Mouse (Mus musculus) myocyte (in vitro differentiated cells): ENCODE measurements at regions not wholly inside any gene's neighbourhood (a gene's known extent, or its start where the extent isn't known, plus 50 kb on each side); places are given as distances from the start of the nearest gene placed in this dataset.
"Not testable (repeated sequence)": the region's sequence is repeated elsewhere in the genome, so short reads cannot be mapped to it uniquely, and the experiment has no call there.

Source experiments
- H3K27me3 ChIP-seq: one replicate; pipeline ENCODE4 v1.6.1; 2011; ENCODE audit not compliant: control insufficient read depth, insufficient read depth, insufficient read length
- H3K36me3 ChIP-seq: one replicate; pipeline ENCODE4 v1.6.1; 2011; ENCODE audit not compliant: control insufficient read depth, insufficient read depth
- H3K4me2 ChIP-seq: one replicate; pipeline ENCODE4 v1.6.1; 2011; ENCODE audit warnings: low read depth, control low read depth
- H3K4me3 ChIP-seq: one replicate; pipeline ENCODE4 v1.5.1; 2011; ENCODE audit warnings: mild to moderate bottlenecking, control low read depth, moderate library complexity
- H3K79me2 ChIP-seq: one replicate; pipeline ENCODE4 v1.6.1; 2011; ENCODE audit not compliant: control insufficient read depth, insufficient read depth
- H3ac ChIP-seq: one replicate; pipeline ENCODE4 v1.6.1; 2011; ENCODE audit not compliant: control insufficient read depth, insufficient read length
- CEBPB ChIP-seq: IDR thresholded peaks from 2 replicates; pipeline ENCODE4 v1.6.1; 2011; ENCODE audit warnings: mild to moderate bottlenecking, moderate library complexity; ENCODE audit not compliant: poor library complexity, insufficient read depth, severe bottlenecking
- E2F4 ChIP-seq: IDR thresholded peaks from one replicate; pipeline ENCODE4 v1.6.1; 2011; ENCODE audit warnings: mild to moderate bottlenecking, control low read depth, moderate library complexity; ENCODE audit not compliant: insufficient read depth
- MAX ChIP-seq: IDR thresholded peaks from one replicate; pipeline ENCODE4 v1.6.1; 2011; ENCODE audit warnings: low read depth, mild to moderate bottlenecking, control low read depth
- MYOD1 ChIP-seq, 3 experiments: IDR thresholded peaks; one replicate each; pipeline ENCODE4 v1.6.1; 2011; ENCODE audit warnings: control low read depth in 2 of 3, low read depth in 2 of 3, mild to moderate bottlenecking in 2 of 3, moderate library complexity in 1 of 3; ENCODE audit not compliant: insufficient read length in 2 of 3, control insufficient read depth in 1 of 3
- MYOG ChIP-seq, 3 experiments: IDR thresholded peaks; one replicate each; pipeline ENCODE4 v1.6.1; 2011; ENCODE audit warnings: control low read depth in 2 of 3, low read depth in 2 of 3, mild to moderate bottlenecking in 2 of 3; ENCODE audit not compliant: insufficient read length in 2 of 3, control insufficient read depth in 1 of 3, insufficient read depth in 1 of 3
- POLR2A ChIP-seq: IDR thresholded peaks from one replicate; pipeline ENCODE4 v1.6.1; 2011; ENCODE audit warnings: low read depth, mild to moderate bottlenecking, control low read depth, moderate library complexity; ENCODE audit not compliant: insufficient read length
- POLR2AphosphoS2 ChIP-seq: IDR thresholded peaks from one replicate; pipeline ENCODE4 v1.6.1; 2011; ENCODE audit warnings: low read depth, control low read depth; ENCODE audit not compliant: insufficient read length
- REST ChIP-seq: IDR thresholded peaks from one replicate; pipeline ENCODE4 v1.6.1; 2011; ENCODE audit warnings: mild to moderate bottlenecking, control low read depth, moderate library complexity; ENCODE audit not compliant: insufficient read depth, insufficient read length
- SRF ChIP-seq: IDR thresholded peaks from one replicate; pipeline ENCODE4 v1.6.1; 2011; ENCODE audit warnings: low read depth; ENCODE audit not compliant: control insufficient read depth, insufficient read length
- TCF12 ChIP-seq: IDR thresholded peaks from one replicate; pipeline ENCODE4 v1.6.1; 2011; ENCODE audit warnings: mild to moderate bottlenecking, control low read depth; ENCODE audit not compliant: poor library complexity, insufficient read depth, severe bottlenecking
- TCF3 ChIP-seq: IDR thresholded peaks from one replicate; pipeline ENCODE4 v1.6.1; 2011; ENCODE audit warnings: low read depth, control low read depth; ENCODE audit not compliant: insufficient read length
- USF1 ChIP-seq: IDR thresholded peaks from one replicate; pipeline ENCODE4 v1.6.1; 2011; ENCODE audit warnings: low read depth, mild to moderate bottlenecking, control low read depth, moderate library complexity

DNA sequence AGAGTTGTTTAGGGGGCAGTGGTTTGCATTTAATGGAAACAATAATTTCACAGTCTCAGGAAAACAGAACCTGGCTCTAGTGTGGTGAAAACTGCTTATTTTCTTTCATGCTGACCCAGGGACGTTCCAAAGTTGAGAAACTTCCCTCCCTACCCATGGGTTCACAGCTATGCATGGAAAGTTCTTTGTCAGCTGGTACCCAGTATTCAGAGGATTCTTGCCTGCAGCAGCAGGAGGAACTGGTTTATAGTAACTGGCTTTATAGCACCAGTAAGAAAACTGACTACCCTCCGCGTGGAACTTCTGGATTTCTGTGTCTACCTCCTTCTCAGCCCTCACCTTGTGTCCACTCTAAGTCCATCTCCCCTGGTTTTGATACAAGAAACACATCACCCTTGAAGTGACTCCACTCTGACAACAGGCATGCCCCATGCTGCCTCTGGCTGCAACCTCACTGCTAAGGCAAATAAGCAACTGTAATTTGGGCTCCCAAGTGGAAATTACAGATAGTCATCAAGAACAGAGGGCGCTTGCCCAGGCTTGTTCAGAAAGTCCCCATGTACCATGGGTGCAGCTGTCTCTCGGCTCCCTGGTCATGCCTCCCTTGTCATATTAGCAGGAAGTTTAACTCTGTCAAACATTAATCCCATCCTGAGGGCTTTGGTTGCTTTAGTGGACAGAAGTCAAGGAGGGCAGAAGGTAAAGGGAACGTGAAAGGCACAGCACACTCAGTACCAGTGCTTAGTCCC, 60.6 kb upstream of the Itm2b start:
- TF ChIP-seq POLR2AphosphoS2 (no peak), TCF3 (no peak), REST (no peak), MYOG (IDR thresholded peaks at IDR 0.05; ENCODE audit: control insufficient read depth in 1 of 3, insufficient read depth in 1 of 3, insufficient read length in 2 of 3, low read depth in 2 of 3) (peak in 1 of 3 experiments; percentile 45), MYOD1 (IDR thresholded peaks at IDR 0.05; ENCODE audit: control insufficient read depth in 1 of 3, insufficient read length in 2 of 3, low read depth in 2 of 3) (peak in 2 of 3 experiments; percentile 24 to 62), CEBPB (no peak), USF1 (no peak), POLR2A (no peak), MAX (no peak), E2F4 (no peak), TCF12 (no peak), SRF (no peak)
- Histone ChIP-seq H3K36me3 (no peaks in the 10 kb centered on the region), H3ac (no peak overlapping the region), H3K27me3 (no peaks in the 10 kb centered on the region), H3K4me2 (no peak overlapping the region), H3K4me3 (no peak overlapping the region), H3K79me2 (no peaks in the 10 kb centered on the region)

DNA sequence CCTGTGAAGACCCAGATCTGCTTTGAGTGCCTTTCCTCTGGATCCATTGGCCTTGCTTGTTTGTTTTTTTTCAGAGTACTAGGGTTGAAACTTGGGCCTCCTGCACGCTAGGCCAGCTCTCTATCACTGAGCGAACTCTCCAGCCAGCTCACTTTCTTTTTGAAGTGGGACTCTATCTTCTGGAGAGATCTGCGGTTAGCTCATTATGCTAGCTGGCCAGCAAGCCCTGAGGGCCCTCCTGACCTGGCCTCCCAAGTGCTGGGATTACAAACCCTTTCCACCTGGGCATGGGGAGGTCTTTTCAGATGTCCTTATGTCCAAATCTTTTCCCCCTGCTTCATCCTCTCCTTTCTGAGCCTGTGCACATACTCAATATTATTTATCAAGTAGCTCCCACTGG, 59.6 kb upstream of the Itm2b start:
- Histone ChIP-seq H3K79me2 (no peaks in the 10 kb centered on the region), H3K27me3 (no peaks in the 10 kb centered on the region), H3K4me2 (no peak overlapping the region), H3ac (no peak overlapping the region), H3K4me3 (no peak overlapping the region), H3K36me3 (no peaks in the 10 kb centered on the region)
- no peak for TF ChIP-seq TCF3
- no peak for TF ChIP-seq CEBPB
- no peak for TF ChIP-seq MYOD1 (IDR thresholded peaks at IDR 0.05; ENCODE audit: control insufficient read depth in 1 of 3, insufficient read length in 2 of 3, low read depth in 2 of 3)

DNA sequence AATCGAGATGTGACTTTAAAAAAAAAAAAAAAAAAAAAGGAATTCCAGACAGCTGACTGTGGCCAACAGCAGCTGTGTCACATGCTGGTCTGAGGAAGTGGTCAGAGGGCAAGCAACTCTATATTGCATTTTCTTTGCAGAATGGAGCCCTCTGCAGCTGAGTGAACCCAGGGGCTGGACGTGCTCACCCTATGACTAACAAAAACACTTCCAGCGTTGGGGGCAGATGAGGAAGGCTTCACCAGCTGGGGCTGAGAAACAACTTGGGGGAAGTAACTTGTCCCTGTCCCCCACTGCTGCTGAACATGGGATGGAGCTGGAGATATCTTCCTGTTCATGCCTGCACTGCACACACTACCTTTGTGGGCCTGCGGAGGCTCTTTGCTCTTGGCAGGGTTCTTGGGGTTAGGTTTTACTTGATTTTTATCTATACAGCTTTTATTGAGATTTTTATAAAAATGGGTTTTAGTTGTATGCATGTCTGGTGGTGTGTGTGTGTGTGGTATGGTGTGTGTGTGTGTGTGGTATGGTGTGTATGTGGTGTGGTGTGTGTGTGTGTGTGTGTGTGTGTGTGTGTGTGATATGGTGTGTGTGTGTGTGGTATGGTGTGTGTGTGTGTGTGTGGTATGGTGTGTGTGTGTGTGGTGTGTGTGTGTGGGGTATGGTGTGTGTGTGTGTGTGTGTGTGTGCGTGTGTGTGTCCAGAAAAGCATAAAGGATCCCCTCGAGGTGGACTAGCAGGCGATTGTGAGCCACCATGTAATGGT, 57.0 kb upstream of the Itm2b start:
- H3K36me3 ChIP-seq, result no peaks in the 10 kb centered on the region
- H3K4me3 ChIP-seq, result no peak overlapping the region

DNA sequence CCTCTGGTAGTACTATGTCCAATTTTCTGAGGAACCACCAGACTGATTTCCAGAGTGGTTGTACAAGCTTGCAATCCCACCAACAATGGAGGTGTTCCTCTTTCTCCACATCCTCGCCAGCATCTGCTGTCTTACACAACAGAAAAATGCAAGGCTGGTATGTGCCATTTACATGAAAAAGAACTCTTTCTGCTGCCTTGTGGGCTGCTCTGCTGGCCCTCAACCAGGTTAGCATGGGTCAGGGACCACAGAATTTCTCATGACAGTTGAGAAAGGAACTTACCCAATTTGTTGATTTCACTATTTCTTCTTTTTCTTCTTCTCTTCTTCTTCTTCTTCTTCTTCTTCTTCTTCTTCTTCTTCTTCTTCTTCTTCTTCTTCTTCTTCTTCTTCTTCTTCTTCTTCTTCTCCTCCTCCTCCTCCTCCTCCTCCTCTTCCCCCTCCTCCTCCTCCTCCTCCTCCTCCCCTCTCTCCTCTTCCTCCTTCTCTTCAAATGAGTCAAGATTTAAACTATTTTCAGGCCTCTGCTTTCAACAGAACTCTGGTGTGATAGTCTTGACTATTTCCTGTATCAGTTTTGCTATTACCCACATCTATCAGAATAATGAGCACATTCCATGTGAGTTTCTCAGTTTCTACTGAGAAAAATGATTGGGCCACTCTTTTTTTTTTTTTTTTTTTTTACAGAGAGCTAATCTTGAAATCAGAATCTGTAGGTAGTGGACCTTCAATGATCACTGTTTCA, 56.3 kb upstream of the Itm2b start:
- H3K4me3 ChIP-seq, H3ac ChIP-seq, H3K27me3 ChIP-seq, H3K36me3 ChIP-seq, H3K79me2 ChIP-seq: not testable (repeated sequence)
- H3K4me2 ChIP-seq, result peak overlapping the region; percentile 80

More for the DNA sequence above, 57.0 kb upstream of the Itm2b start:
- TF ChIP-seq SRF, result no peak
- TF ChIP-seq TCF12, result peak; percentile 95
- TF ChIP-seq E2F4, result no peak
- no peak for TF ChIP-seq REST
- no peak for TF ChIP-seq MAX
- peak; percentile 71 to 79 (median 78) for TF ChIP-seq MYOD1 (IDR thresholded peaks at IDR 0.05; ENCODE audit: control insufficient read depth in 1 of 3, insufficient read length in 2 of 3, low read depth in 2 of 3)
- TF ChIP-seq POLR2AphosphoS2, result peak; percentile 30
- TF ChIP-seq USF1, result peak; percentile 89
- TF ChIP-seq CEBPB, result peak; percentile 68; the same call in 1 of the 2 replicates
- TF ChIP-seq TCF3, result peak; percentile 43
- TF ChIP-seq MYOG (IDR thresholded peaks at IDR 0.05; ENCODE audit: control insufficient read depth in 1 of 3, insufficient read depth in 1 of 3, insufficient read length in 2 of 3, low read depth in 2 of 3), result peak in 2 of 3 experiments; percentile 82 to 86
- peak; percentile 28 for TF ChIP-seq POLR2A
- Histone ChIP-seq H3K4me2 (peak overlapping the region; percentile 86), H3ac (no peak overlapping the region), H3K79me2 (no peaks in the 10 kb centered on the region), H3K27me3 (no peaks in the 10 kb centered on the region)

DNA sequence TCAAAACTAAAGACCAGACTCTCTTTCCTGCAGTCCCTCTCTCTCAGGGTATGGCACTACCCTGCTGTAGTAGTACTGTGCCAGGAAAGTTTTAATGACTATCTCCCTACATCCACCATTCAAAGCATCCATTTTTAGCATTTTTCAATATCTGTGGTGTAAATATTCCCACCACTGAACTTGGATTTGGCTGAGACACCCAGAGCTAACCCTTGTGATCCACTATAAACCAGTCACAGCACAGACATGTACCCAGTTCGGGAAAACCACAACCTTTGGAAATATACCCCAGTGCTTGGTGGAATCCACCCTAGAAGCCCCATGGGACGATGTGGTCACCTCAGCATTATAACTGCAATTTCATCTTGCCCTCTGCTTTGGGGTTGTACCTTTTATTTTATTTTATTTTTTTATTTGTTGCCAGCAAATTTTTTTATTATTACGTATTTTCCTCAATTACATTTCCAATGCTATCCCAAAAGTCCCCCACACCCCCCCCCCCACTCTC, 54.8 kb upstream of the Itm2b start:
- peak overlapping the region; percentile 42 for H3K4me2 ChIP-seq
- H3K27me3 ChIP-seq, result no peaks in the 10 kb centered on the region
- no peaks in the 10 kb centered on the region for H3K36me3 ChIP-seq
- TF ChIP-seq POLR2AphosphoS2, result no peak
- TF ChIP-seq SRF, result no peak
- TF ChIP-seq CEBPB, result peak; percentile 63
- no peak for TF ChIP-seq MYOD1 (IDR thresholded peaks at IDR 0.05; ENCODE audit: control insufficient read depth in 1 of 3, insufficient read length in 2 of 3, low read depth in 2 of 3)
- H3ac ChIP-seq, result no peak overlapping the region
- no peak overlapping the region for H3K4me3 ChIP-seq
- H3K79me2 ChIP-seq, result no peaks in the 10 kb centered on the region
